12 mouse cellular contexts compared by ENCODE assay signal in the genomic region with DNA sequence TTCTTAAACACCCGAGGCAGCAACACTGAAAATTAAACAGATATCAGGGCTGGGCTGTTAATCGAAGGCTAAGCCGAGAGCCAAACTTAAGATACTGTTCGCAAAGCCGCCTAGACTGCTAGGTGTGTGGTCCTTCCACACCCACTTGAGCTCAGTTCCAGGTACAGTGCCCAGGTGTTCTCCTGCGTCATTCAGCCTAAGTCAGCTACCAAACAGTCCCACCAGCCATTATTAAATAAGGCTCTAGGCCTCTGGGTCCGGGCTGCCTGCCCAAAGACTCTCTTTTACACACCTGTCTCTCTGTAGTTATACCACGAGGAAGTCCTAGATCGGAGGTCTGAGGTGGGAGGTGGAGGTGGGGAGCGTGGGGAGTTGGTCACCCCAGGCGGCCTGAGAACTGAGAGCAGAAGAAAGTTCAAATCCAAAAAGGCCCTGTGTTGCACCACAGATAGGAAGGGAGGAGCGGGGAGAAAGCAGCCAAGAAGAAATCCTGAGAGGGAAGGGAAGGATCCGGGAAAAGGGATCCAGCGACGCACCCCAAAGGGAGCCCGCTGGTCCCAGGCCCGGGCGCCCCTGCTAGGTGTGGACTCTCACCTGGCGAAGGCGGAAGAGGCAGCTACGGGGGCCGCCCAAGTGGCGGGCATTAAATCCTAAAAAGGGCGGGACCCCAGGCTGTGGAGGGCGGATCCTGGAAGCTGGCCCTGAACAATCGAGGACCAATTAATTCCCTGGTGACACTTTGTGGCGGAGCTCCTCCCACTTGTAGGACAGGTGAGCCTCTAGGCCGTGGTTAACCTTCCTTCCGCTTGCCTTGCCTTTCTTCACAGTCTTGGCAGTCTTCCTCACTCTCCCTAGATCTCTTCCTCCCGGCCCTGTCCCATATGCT. TPM values are rescaled to one million over a fixed set of nuclear protein-coding genes. Genes with fewer than 3 reads are reported as not detected.
DNase-seq lines count a peak whose midpoint lies in the region; ATAC-seq and TF ChIP-seq lines count a peak whose summit lies in the region.
"Had no signal": no experiment of that assay in that cellular context is flagged by ENCODE, and none has a peak within 500 bp of the region (broad histone marks: within the 10 kb centered on the region; RNA-seq: fewer than 3 reads in every experiment).

A gene (minus strand): TSS at position 618 of the 886 bp plus-strand sequence.

- H3K9ac ChIP-seq in heart, embryonic 15.5 days = no peak within 1 kb of the TSS
- peak within 1 kb of the TSS; percentile 47 for H3K9ac ChIP-seq in intestine, embryonic 15.5 days
- H3K9ac ChIP-seq in limb, embryonic 12.5 days (replicated peaks) = no peak within 1 kb of the TSS

- intact Hi-C loops in heart, postnatal 14 days (cut with DNase I) = no loop called here

- 23% methylated on average over 30 of the region's 30 CpGs for WGBS in heart, embryonic 15.5 days
- WGBS in intestine, embryonic 15.5 days = 14% methylated on average over 30 of the region's 30 CpGs
- WGBS in limb, embryonic 12.5 days = 17% methylated on average over 30 of the region's 30 CpGs
- 13% methylated on average over 30 of the region's 30 CpGs for WGBS in small intestine, adult 2 months

- no peak within 1 kb of the TSS for H3K27ac ChIP-seq in heart, embryonic 15.5 days
- H3K27ac ChIP-seq in intestine, embryonic 15.5 days = peak within 1 kb of the TSS; percentile 79
- H3K27ac ChIP-seq in limb, embryonic 12.5 days = no peak within 1 kb of the TSS
- peak within 1 kb of the TSS; percentile 85 for H3K27ac ChIP-seq in small intestine, adult 2 months (ENCODE audit: insufficient read depth, low read depth, low read length)

- ATAC-seq in heart, embryonic 15.5 days (replicated peaks; ENCODE audit: insufficient number of reproducible peaks, insufficient read depth, low FRiP score, low read depth) = no peak
- peak; percentile 90 for ATAC-seq in intestine, embryonic 15.5 days
- ATAC-seq in limb, embryonic 12.5 days (ENCODE audit: insufficient number of reproducible peaks, insufficient read depth, low FRiP score, low TSS enrichment, low read depth) = no peak
- ATAC-seq: midbrain, embryonic 16.5 days had no signal

- TF ChIP-seq POLR2A in small intestine, adult 2 months (IDR thresholded peaks at IDR 0.05; ENCODE audit: low read depth, low read length) = peak; percentile 79; the same call in 1 of the 2 replicates

- DNase-seq in heart, postnatal 14 days = no peak
- no peak for DNase-seq in layer of hippocampus, postnatal 10 days (ENCODE audit: low spot score in 2 of 2)
- no peak for DNase-seq in cerebellum, adult 11 months
- DNase-seq in adrenal gland, postnatal 36 days = no peak
- DNase-seq: adrenal gland, adult 2 months; gastrocnemius, postnatal 14 days had no signal

- peaks cover 29% of the 10 kb centered on the region for H3K27me3 ChIP-seq in heart, embryonic 15.5 days
- H3K27me3 ChIP-seq in intestine, embryonic 15.5 days (replicated peaks) = peaks cover 10% of the 10 kb centered on the region
- peaks cover 40% of the 10 kb centered on the region for H3K27me3 ChIP-seq in limb, embryonic 12.5 days
- H3K27me3 ChIP-seq in small intestine, adult 2 months (ENCODE audit: control insufficient read depth, insufficient read depth, low read length) = no peaks in the 10 kb centered on the region

- H3K4me2 ChIP-seq in heart, embryonic 15.5 days = peak within 1 kb of the TSS; percentile 19; the same call in 1 of the 2 replicates
- H3K4me2 ChIP-seq in intestine, embryonic 15.5 days (replicated peaks) = peak within 1 kb of the TSS; percentile 44
- peak within 1 kb of the TSS; percentile 15 for H3K4me2 ChIP-seq in limb, embryonic 12.5 days

- no peak within 1 kb of the TSS; the same call in 1 of the 2 replicates for H3K4me3 ChIP-seq in heart, embryonic 15.5 days
- peak within 1 kb of the TSS; percentile 40 for H3K4me3 ChIP-seq in intestine, embryonic 15.5 days (replicated peaks)
- H3K4me3 ChIP-seq in limb, embryonic 12.5 days (replicated peaks) = peak within 1 kb of the TSS; percentile 1; the same call in 1 of the 2 replicates
- peak within 1 kb of the TSS; percentile 74 for H3K4me3 ChIP-seq in small intestine, adult 2 months (ENCODE audit: low read depth, low read length)

- no peaks in the 10 kb centered on the region for H3K9me3 ChIP-seq in heart, embryonic 15.5 days (replicated peaks)
- H3K9me3 ChIP-seq in intestine, embryonic 15.5 days = no peaks in the 10 kb centered on the region
- no peaks in the 10 kb centered on the region for H3K9me3 ChIP-seq in limb, embryonic 12.5 days

- TF ChIP-seq CTCF in small intestine, adult 2 months (IDR thresholded peaks at IDR 0.05; ENCODE audit: extremely low read depth, insufficient read length, insufficient replicate concordance, low read depth, low read length) = no peak

- peaks cover 15% of the 10 kb centered on the region for H3K4me1 ChIP-seq in heart, embryonic 15.5 days (replicated peaks)
- H3K4me1 ChIP-seq in intestine, embryonic 15.5 days (replicated peaks) = no peaks in the 10 kb centered on the region
- peaks cover 7% of the 10 kb centered on the region for H3K4me1 ChIP-seq in limb, embryonic 12.5 days (replicated peaks)
- H3K4me1 ChIP-seq in small intestine, adult 2 months (ENCODE audit: control insufficient read depth, insufficient read depth, insufficient read length, low read length) = peaks cover 11% of the 10 kb centered on the region

- H3K36me3 ChIP-seq in heart, embryonic 15.5 days = no peaks in the 10 kb centered on the region
- H3K36me3 ChIP-seq in intestine, embryonic 15.5 days = no peaks in the 10 kb centered on the region
- H3K36me3 ChIP-seq in limb, embryonic 12.5 days = no peaks in the 10 kb centered on the region
- peaks cover 14% of the 10 kb centered on the region for H3K36me3 ChIP-seq in small intestine, adult 2 months (ENCODE audit: control insufficient read depth, insufficient read depth, low read length)

RNA-seq across cellular contexts. Expression of the gene that starts here (rescaled TPM):
- 0.31 and 0.80 TPM in 2 replicates for polyA plus RNA-seq in heart, embryonic 15.5 days (2015; fragmentation: Nextera tagmentation; extraction: Ambion mirVana)
- under 1 TPM in 1 of 2 experiments, not detected in 1; 0.24 TPM for total RNA-seq in heart, postnatal 14 days (2021)
- 14.4 and 16.4 TPM in 2 replicates for polyA plus RNA-seq in intestine, embryonic 15.5 days (2015; fragmentation: Nextera tagmentation; extraction: Ambion mirVana)
- 1.6 and 2.3 TPM in 2 replicates for polyA plus RNA-seq in limb, embryonic 12.5 days (2016; fragmentation: Nextera tagmentation; extraction: Ambion mirVana)
- polyA plus RNA-seq in small intestine, adult 2 months (2012; rRNA removed) = 21.1 and 46.3 TPM in 2 replicates
- total RNA-seq in layer of hippocampus, postnatal 10 days (2021) = under 1 TPM in 1 of 2 experiments, not detected in 1; 0.25 TPM
- not detected for total RNA-seq in adrenal gland, postnatal 36 days (2021)
- total RNA-seq: layer of hippocampus, adult 18-20 months had no signal

Comparison
In these comparisons a context has a peak if more than half of its experiments do, and no peak if none do; other contexts are left out.
1. H3K27ac ChIP-seq: peak in intestine, embryonic 15.5 days (single experiment) and small intestine, adult 2 months (single experiment); none in heart, embryonic 15.5 days (single experiment) and limb, embryonic 12.5 days (single experiment).
2. Peak in every context shown above with its lines, with median percentiles within 50 percentile points of each other: H3K4me2 ChIP-seq.